Mouse (Mus musculus) embryonic facial prominence, embryonic 14.5 days (tissue): ENCODE data around the gene Galp. TPM values are rescaled to one million over a fixed set of nuclear protein-coding genes. Genes with fewer than 3 reads are reported as not detected.
"Not testable (repeated sequence)": the region's sequence is repeated elsewhere in the genome, so short reads cannot be mapped to it uniquely, and the experiment has no call there.

ENCODE experiments used
- ATAC-seq: fragments of 200-750 bp; cut with Nextera tagmentation; 2 replicates; pipeline ENCODE4 v1.8.0; 2017; ENCODE audit warnings: low read depth, moderate number of reproducible peaks, moderate TSS enrichment
- DNase-seq: peaks from one replicate; pipeline ENCODE4 v3.0.0-alpha.2; 2015; ENCODE audit warnings: low spot score
- H3K27ac ChIP-seq: fragments of 300-500 bp; sonication (generic); replicated peaks from 2 replicates; pipeline ENCODE4 v1.5.1; 2014; ENCODE audit warnings: low read depth, mild to moderate bottlenecking, low read length, moderate library complexity
- H3K27me3 ChIP-seq: fragments of 300-500 bp; sonication (generic); replicated peaks from 2 replicates; pipeline ENCODE4 v1.6.1; 2014; ENCODE audit warnings: low read length; ENCODE audit not compliant: control insufficient read depth, insufficient read depth
- H3K36me3 ChIP-seq: fragments of 300-500 bp; sonication (generic); 2 replicates; pipeline ENCODE4 v1.6.1; 2014; ENCODE audit warnings: low read length, mixed read lengths; ENCODE audit not compliant: control insufficient read depth, insufficient read depth
- H3K4me1 ChIP-seq: fragments of 300-500 bp; sonication (generic); 2 replicates; pipeline ENCODE4 v1.6.1; 2014; ENCODE audit warnings: antibody characterized with exemption, low read length; ENCODE audit not compliant: control insufficient read depth, insufficient read depth
- H3K4me2 ChIP-seq: fragments of 300-500 bp; sonication (generic); 2 replicates; pipeline ENCODE4 v1.6.1; 2014; ENCODE audit warnings: low read depth, mild to moderate bottlenecking, low read length, moderate library complexity, mixed read lengths
- H3K4me3 ChIP-seq: fragments of 300-500 bp; sonication (generic); 2 replicates; pipeline ENCODE4 v1.5.1; 2014; ENCODE audit warnings: low read depth, mild to moderate bottlenecking, low read length
- H3K9ac ChIP-seq: fragments of 300-500 bp; sonication (generic); 2 replicates; pipeline ENCODE4 v1.6.1; 2014; ENCODE audit warnings: low read depth, mild to moderate bottlenecking, low read length, moderate library complexity, mixed read lengths
- H3K9me3 ChIP-seq: fragments of 300-500 bp; sonication (generic); 2 replicates; pipeline ENCODE4 v1.6.1; 2016; ENCODE audit warnings: low read length; ENCODE audit not compliant: control insufficient read depth
- WGBS: fragments of 180-500 bp; shearing (Covaris S2); extraction: QIAGEN DNeasy Blood & Tissue Kit; methylation state at CpG from one replicate; pipeline ENCODE4 v1.1.7; 2014; 5-methylcytosine and 5-hydroxymethylcytosine counted together
- polyA plus RNA-seq: library from polyadenylated mRNA; unstranded; fragments of >200 nt; fragmentation: Nextera tagmentation; extraction: Ambion mirVana; gene quantifications from 2 replicates; pipeline ENCODE4 v1.2.1, GENCODE M21; 2014

Galp gene
- polyA plus RNA-seq, 1 experiment from 2014 or later: not detected

DNA sequence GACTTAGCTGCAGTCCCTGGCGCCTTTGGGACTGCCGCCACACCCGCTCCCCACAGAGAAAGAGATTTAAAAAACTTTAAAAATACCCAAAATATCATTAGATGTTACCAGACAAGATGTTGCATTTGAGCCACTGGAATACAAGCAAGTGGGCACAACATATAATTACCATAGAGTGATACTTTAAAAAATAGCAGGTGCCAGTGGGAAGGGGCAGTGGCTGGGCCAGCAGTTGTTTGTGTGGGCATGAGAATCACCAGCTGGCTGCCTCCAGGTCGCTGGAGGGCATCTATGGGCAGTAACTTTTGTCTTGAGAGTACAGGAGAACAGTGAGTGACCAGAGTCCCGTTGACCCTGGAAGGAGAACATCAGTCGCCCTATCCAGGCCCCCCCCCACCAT is 55.5 kb downstream of the Galp start, which contains the start of gene Epp13:
Epp13 (plus strand) TSS at position 301 of the 400 bp plus-strand sequence.
- ATAC-seq: no peak
- no peak within 1 kb of the TSS for H3K4me3 ChIP-seq

DNA sequence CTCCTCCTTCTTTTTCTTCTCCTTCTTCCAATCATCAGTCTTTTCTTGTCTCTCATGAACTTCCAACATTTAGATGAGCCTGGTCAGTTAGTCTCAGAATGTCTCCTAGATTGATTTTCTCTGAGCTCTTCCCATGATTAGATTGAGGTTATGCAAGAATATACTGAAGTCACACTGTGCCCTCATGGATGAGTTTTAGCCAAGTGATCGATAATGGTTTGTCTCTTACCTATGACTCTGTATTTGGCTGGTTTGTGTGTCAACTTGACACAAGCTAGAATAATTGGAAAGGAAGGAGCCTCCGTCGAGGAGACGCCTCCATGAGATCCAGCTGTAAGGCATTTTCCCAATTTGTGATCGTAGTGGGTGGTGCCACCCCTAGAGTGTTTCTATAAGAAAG is 57.6 kb downstream of the Galp start:
- Histone ChIP-seq H3K4me2 (no peak overlapping the region), H3K9ac (no peak overlapping the region), H3K27me3 (no peaks in the 10 kb centered on the region), H3K36me3 (no peaks in the 10 kb centered on the region), H3K27ac (no peak overlapping the region), H3K4me3 (no peak overlapping the region), H3K9me3 (no peaks in the 10 kb centered on the region), H3K4me1 (no peaks in the 10 kb centered on the region)
- ATAC-seq (no peak), DNase-seq (no peak)
- WGBS: 89% methylated on average over 5 of the region's 5 CpGs

More for the DNA sequence above, 55.5 kb downstream of the Galp start, which contains the start of gene Epp13:
- Histone ChIP-seq H3K27me3 (no peaks in the 10 kb centered on the region), H3K9ac (no peak within 1 kb of the TSS), H3K4me1 (no peaks in the 10 kb centered on the region), H3K4me2 (no peak within 1 kb of the TSS), H3K27ac (no peak within 1 kb of the TSS), H3K36me3 (no peaks in the 10 kb centered on the region), H3K9me3 (no peaks in the 10 kb centered on the region)
- no peak for DNase-seq
- 73% methylated on average over 6 of the region's 6 CpGs for WGBS

DNA sequence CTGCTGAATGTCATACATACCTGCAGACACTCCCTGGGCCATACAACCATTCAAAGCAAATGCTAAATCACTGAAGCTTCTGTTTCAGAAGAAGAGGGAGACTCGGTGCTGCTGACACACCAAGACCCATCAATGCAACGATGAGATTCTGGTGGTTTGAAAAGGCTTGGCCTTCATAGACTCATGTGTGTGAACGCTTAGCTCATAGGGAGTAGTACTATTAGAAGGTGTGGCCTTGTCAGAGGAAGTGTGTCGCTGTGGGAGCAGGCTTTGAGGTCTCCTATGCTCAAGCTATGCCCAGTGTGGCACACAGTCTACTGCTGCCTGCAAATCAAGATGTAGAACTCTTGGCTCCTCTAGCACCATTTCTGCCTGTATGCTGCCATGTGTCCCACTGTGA is 60.5 kb downstream of the Galp start:
- H3K4me2 ChIP-seq: no peak overlapping the region
- no peak overlapping the region for H3K4me3 ChIP-seq
- ATAC-seq (no peak), DNase-seq (no peak)
- H3K9ac ChIP-seq: no peak overlapping the region
- H3K36me3 ChIP-seq: no peaks in the 10 kb centered on the region
- H3K9me3 ChIP-seq: no peaks in the 10 kb centered on the region
- no peaks in the 10 kb centered on the region for H3K27me3 ChIP-seq
- H3K4me1 ChIP-seq: no peaks in the 10 kb centered on the region
- no peak overlapping the region for H3K27ac ChIP-seq
- whole genome bisulfite sequencing: 84% methylated on average over 4 of the region's 4 CpGs

DNA sequence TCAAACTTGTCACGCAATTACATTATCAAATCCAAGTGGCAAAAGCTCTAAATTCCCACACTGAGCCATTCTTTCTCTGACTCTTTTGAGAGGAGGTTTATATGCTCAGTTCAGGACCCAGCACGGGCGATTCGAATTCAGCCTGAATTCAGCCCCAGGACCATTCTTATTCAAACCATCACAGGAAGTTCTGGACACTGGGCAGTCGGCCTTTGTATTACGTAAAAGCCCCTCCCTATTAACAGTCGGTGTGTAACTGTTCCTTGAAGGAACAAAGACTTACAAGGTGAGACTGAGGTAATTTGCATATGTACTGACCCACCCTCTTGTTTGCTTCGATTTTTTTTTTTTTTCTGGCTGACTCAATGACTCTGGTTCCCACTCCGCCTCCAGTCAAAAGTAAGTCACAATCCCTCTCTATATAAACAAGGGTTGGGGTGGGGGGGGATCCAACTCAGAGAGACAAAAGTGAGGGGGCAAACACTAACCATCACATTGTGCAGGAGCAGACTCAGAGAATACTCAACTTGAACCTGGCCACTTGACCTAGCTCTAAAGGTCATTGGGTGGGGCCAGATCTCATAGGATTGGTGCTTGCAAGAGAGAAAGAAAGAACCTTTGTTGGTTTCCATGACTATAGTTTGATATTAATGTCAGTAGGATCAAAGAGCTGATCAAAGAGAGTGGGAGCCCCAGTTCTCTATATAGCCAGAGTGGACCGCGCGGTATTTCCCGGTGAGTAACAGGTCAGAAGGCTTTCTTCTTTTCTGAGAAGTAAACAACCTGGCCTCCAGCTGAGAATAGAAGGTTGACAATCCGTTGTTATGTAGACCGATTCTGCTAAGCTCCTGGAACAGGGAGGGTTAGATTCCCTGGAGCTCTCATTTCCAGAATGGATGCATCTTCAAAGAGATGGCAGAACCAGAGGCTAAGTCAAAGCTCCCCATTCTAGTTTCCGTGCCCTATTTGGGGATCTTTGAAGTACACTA is 61.6 kb downstream of the Galp start:
- 33% methylated on average over 16 of the region's 16 CpGs for WGBS
- Histone ChIP-seq H3K4me2 (no peak overlapping the region), H3K27ac (no peak overlapping the region), H3K4me3 (no peak overlapping the region), H3K4me1 (no peaks in the 10 kb centered on the region), H3K36me3 (no peaks in the 10 kb centered on the region), H3K9me3 (no peaks in the 10 kb centered on the region), H3K27me3 (no peaks in the 10 kb centered on the region), H3K9ac (no peak overlapping the region)
- no peak for ATAC-seq
- no peak for DNase-seq

DNA sequence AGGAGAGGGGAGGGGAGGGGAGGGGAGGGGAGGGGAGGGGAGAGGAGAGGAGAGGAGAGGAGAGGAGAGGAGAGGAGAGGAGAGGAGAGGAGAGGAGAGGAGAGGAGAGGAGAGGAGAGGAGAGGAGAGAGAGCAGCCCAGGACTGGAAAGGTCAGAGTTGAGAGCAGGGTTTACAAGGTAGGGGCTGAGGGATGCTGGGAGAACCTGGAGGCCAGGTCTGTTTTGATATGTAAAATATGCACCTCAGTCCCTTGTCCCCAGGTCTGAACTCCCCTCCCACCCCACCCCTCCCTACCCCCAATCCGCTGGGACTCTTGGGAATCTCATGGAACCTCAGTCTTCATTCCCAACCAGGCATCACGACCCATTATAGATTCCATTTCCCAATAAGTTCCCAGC is 63.1 kb downstream of the Galp start:
- ATAC-seq, H3K27ac ChIP-seq, DNase-seq, H3K36me3 ChIP-seq, H3K4me3 ChIP-seq, H3K9ac ChIP-seq, H3K9me3 ChIP-seq, H3K4me2 ChIP-seq, H3K4me1 ChIP-seq, H3K27me3 ChIP-seq: not testable (repeated sequence)
- WGBS: 38% methylated on average over 2 of the region's 2 CpGs

DNA sequence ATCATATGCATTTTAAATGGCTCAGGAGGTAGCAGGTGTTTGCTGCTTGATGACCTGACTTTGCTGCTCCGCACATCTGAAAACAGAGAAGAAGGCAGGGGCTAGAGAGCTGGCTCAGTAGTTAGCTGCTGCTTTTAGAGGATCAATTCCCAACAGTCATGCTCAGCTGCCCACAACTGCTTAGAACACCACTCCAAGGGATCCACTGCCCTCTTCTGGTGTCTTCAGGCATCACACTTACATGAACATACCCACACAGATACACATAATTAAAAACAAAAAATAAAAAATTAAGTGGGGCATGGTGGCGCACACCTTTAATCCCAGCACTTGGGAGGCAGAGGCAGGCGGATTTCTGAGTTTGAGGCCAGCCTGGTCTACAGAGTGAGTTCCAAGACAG is 65.2 kb downstream of the Galp start:
- no peaks in the 10 kb centered on the region for H3K36me3 ChIP-seq
- H3K27ac ChIP-seq: no peak overlapping the region
- no peaks in the 10 kb centered on the region for H3K27me3 ChIP-seq
- no peaks in the 10 kb centered on the region for H3K9me3 ChIP-seq
- H3K4me1 ChIP-seq: no peaks in the 10 kb centered on the region
- ATAC-seq (no peak), DNase-seq (no peak)
- H3K4me2 ChIP-seq: no peak overlapping the region
- H3K9ac ChIP-seq: no peak overlapping the region
- H3K4me3 ChIP-seq: no peak overlapping the region
- 84% methylated on average over 3 of the region's 3 CpGs for WGBS

DNA sequence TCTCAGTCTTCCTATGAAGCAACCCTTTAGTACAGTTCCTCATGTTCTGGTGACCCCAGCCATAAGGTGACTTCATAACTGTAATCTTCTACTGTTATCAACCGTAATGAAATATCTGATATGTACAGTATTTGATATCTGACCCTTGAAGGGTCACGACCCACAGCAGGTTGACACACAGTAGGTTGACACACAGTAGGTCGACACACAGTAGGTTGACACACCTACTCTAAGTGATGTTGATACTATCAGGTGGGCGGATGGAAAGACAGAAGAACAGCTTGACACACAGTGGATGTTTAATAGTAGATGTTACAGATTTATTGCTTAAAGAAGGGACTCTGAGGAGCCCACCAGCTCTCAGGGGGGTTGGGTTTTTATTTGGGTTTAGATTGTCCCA is 66.1 kb downstream of the Galp start:
- DNase-seq (no peak), ATAC-seq (no peak)
- Histone ChIP-seq H3K9ac (no peak overlapping the region), H3K27me3 (no peaks in the 10 kb centered on the region), H3K4me2 (no peak overlapping the region), H3K27ac (no peak overlapping the region), H3K36me3 (no peaks in the 10 kb centered on the region), H3K4me3 (no peak overlapping the region), H3K9me3 (no peaks in the 10 kb centered on the region), H3K4me1 (no peaks in the 10 kb centered on the region)
- WGBS: 72% methylated on average over 4 of the region's 4 CpGs

DNA sequence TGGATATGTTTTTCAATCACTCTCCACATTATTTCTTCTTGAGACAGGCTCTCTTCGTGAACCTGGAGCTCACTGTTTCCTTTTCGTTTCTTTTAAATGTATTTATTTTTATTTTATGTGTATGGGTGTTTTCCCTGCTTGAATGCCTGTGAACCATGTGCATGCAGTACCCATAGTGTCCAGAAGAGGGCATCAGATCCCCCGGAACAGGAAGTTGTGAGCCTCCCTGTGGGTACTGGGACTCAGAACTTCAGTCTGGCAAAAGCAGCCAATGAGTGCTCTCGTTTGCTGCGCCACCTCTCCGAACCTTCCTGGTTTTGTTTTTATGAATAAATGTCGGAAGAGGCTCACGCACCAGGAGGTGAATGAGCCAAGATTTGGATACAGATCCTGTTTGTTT is 68.8 kb downstream of the Galp start:
- Histone ChIP-seq H3K9ac (no peak overlapping the region), H3K9me3 (no peaks in the 10 kb centered on the region), H3K27ac (no peak overlapping the region), H3K4me3 (no peak overlapping the region), H3K27me3 (no peaks in the 10 kb centered on the region), H3K36me3 (no peaks in the 10 kb centered on the region), H3K4me1 (no peaks in the 10 kb centered on the region), H3K4me2 (no peak overlapping the region)
- WGBS: 58% methylated on average over 8 of the region's 8 CpGs
- DNase-seq (no peak), ATAC-seq (no peak)
